Mouse (Mus musculus): ENCODE measurements around the gene 4931409K22Rik. TPM values are rescaled to one million over a fixed set of nuclear protein-coding genes. Genes with fewer than 3 reads are reported as not detected.

The 4931409K22Rik gene
- polyA plus RNA-seq, 1 experiment from 2014 or later = 0.08 TPM

GRCm38 (mm10) chr5:24601071-24601835, 44.6 kb upstream of the 4931409K22Rik start:
- Histone ChIP-seq H3K4me1 (ENCODE audit: control insufficient read depth, insufficient read depth, low read length) (peaks cover 73% of the 10 kb centered on the region), H3K27me3 (ENCODE audit: control insufficient read depth, insufficient read depth, low read depth, low read length) (no peaks in the 10 kb centered on the region), H3K27ac (ENCODE audit: low read length) (peak overlapping the region; percentile 100), H3K9ac (ENCODE audit: low read depth, low read length) (peak overlapping the region; percentile 92), H3K9me3 (replicated peaks; ENCODE audit: control insufficient read depth, low read length, poor library complexity, severe bottlenecking) (no peaks in the 10 kb centered on the region), H3K4me3 (ENCODE audit: low read depth, low read length) (peak overlapping the region; percentile 70), H3K36me3 (ENCODE audit: control insufficient read depth, insufficient read depth, low read length) (no peaks in the 10 kb centered on the region), H3K4me2 (ENCODE audit: low read length) (peak overlapping the region; percentile 97)
- ATAC-seq = no peak
- WGBS = 1% methylated on average over 28 of the region's 33 CpGs

- peak overlapping the region; percentile 12; the same call in 1 of the 2 replicates for H3K4me3 ChIP-seq (ENCODE audit: low read depth, low read length)
- H3K27ac ChIP-seq (ENCODE audit: low read length) = peak overlapping the region; percentile 100; the same call in 1 of the 2 replicates
- no peak for ATAC-seq
- H3K36me3 ChIP-seq (ENCODE audit: control insufficient read depth, insufficient read depth, low read length) = no peaks in the 10 kb centered on the region; the same call in 1 of the 2 replicates
- no peaks in the 10 kb centered on the region for H3K27me3 ChIP-seq (ENCODE audit: control insufficient read depth, insufficient read depth, low read depth, low read length)
- H3K9ac ChIP-seq (ENCODE audit: low read depth, low read length) = peak overlapping the region; percentile 92
- no peaks in the 10 kb centered on the region for H3K9me3 ChIP-seq (replicated peaks; ENCODE audit: control insufficient read depth, low read length, poor library complexity, severe bottlenecking)
- H3K4me2 ChIP-seq (ENCODE audit: low read length) = peak overlapping the region; percentile 97
- 66% methylated on average over 2 of the region's 2 CpGs for WGBS
- peaks cover 73% of the 10 kb centered on the region for H3K4me1 ChIP-seq (ENCODE audit: control insufficient read depth, insufficient read depth, low read length)
Observed at GRCm38 (mm10) chr5:24600236-24600635, 43.6 kb upstream of the 4931409K22Rik start.

- Histone ChIP-seq H3K27ac (ENCODE audit: low read length) (peak overlapping the region; percentile 88), H3K4me3 (ENCODE audit: low read depth, low read length) (peak overlapping the region; percentile 67), H3K9ac (ENCODE audit: low read depth, low read length) (peak overlapping the region; percentile 91), H3K4me1 (ENCODE audit: control insufficient read depth, insufficient read depth, low read length) (peaks cover 73% of the 10 kb centered on the region), H3K27me3 (ENCODE audit: control insufficient read depth, insufficient read depth, low read depth, low read length) (no peaks in the 10 kb centered on the region), H3K4me2 (ENCODE audit: low read length) (peak overlapping the region; percentile 90), H3K9me3 (replicated peaks; ENCODE audit: control insufficient read depth, low read length, poor library complexity, severe bottlenecking) (no peaks in the 10 kb centered on the region), H3K36me3 (ENCODE audit: control insufficient read depth, insufficient read depth, low read length) (peaks cover 6% of the 10 kb centered on the region)
- 9% methylated on average over 8 of the region's 8 CpGs for WGBS
- ATAC-seq = no peak
Observed at GRCm38 (mm10) chr5:24599137-24599536, 42.5 kb upstream of the 4931409K22Rik start.

DNA sequence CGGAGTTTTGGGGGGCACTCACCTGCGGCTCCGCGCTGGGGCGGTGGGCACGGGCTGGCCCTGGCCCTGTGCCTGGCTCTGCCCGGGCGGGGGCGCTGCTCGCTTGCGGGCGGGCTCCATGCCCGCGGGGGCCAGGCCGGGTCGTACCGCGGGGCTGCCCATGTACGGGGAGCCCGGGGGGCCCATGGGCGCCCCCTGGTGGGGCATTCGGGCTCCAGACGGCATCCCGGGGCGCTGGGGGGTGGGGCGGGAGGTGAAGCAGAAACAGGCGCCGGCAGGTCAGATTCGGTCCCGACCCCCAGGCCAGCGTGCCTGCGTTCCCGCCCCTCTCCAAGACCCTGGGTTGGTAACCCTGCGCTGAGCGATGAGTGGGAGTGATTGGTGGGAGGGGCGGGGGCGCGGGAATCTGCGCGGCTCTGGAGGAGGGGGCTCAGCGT, 42.0 kb upstream of the 4931409K22Rik start:
- no peaks in the 10 kb centered on the region for H3K27me3 ChIP-seq (ENCODE audit: control insufficient read depth, insufficient read depth, low read depth, low read length)
- under 1% methylated on average over 36 of the region's 41 CpGs for WGBS
- H3K27ac ChIP-seq (ENCODE audit: low read length) = peak overlapping the region; percentile 88
- H3K4me1 ChIP-seq (ENCODE audit: control insufficient read depth, insufficient read depth, low read length) = peaks cover 67% of the 10 kb centered on the region
- no peaks in the 10 kb centered on the region for H3K9me3 ChIP-seq (replicated peaks; ENCODE audit: control insufficient read depth, low read length, poor library complexity, severe bottlenecking)
- peak overlapping the region; percentile 91 for H3K9ac ChIP-seq (ENCODE audit: low read depth, low read length)
- peaks cover 9% of the 10 kb centered on the region for H3K36me3 ChIP-seq (ENCODE audit: control insufficient read depth, insufficient read depth, low read length)
- H3K4me2 ChIP-seq (ENCODE audit: low read length) = peak overlapping the region; percentile 90
- H3K4me3 ChIP-seq (ENCODE audit: low read depth, low read length) = peak overlapping the region; percentile 67
- peak; percentile 36 for ATAC-seq

DNA sequence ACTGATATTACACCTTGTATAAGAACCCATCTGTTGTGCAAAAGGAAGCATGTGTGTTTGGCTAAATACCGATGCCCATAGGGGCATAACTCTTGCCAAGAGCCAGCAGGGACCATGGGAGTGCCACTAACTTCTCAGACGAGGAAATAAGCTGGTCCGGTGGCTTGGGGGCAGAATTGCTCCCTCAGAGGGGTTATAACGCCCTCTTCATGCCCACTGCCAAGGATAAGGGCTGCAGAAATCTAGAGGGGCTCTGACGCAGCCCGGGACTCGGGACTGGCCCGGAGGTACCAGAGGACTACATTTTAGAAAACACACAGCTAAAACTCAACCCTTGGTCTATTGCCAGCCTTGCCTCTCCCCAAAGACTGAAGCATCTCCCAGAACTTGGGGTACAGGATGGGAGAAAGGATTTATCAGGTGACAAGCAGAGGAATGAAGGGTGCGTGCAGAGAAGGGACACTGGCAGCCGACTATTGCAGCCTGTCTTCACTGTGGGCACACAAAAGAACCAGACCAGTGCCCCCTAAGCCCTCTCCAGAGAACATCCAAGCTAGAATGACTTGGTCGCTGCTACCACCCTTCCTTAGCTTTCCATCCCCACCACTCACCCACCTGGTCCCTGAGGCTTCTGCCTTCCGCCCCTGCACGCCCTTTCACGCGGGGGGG, 41.4 kb upstream of the 4931409K22Rik start:
- H3K4me1 ChIP-seq (ENCODE audit: control insufficient read depth, insufficient read depth, low read length) = peaks cover 63% of the 10 kb centered on the region
- no peaks in the 10 kb centered on the region for H3K27me3 ChIP-seq (ENCODE audit: control insufficient read depth, insufficient read depth, low read depth, low read length)
- no peaks in the 10 kb centered on the region for H3K9me3 ChIP-seq (replicated peaks; ENCODE audit: control insufficient read depth, low read length, poor library complexity, severe bottlenecking)
- peak overlapping the region; percentile 88 for H3K27ac ChIP-seq (ENCODE audit: low read length)
- peak overlapping the region; percentile 91 for H3K9ac ChIP-seq (ENCODE audit: low read depth, low read length)
- WGBS = 15% methylated on average over 15 of the region's 15 CpGs
- no peak for ATAC-seq
- peak overlapping the region; percentile 90 for H3K4me2 ChIP-seq (ENCODE audit: low read length)
- peak overlapping the region; percentile 67 for H3K4me3 ChIP-seq (ENCODE audit: low read depth, low read length)
- H3K36me3 ChIP-seq (ENCODE audit: control insufficient read depth, insufficient read depth, low read length) = peaks cover 15% of the 10 kb centered on the region

GRCm38 (mm10) chr5:24597221-24597728, 40.7 kb upstream of the 4931409K22Rik start:
- WGBS = 37% methylated on average over 2 of the region's 2 CpGs
- Histone ChIP-seq H3K4me3 (ENCODE audit: low read depth, low read length) (peak overlapping the region; percentile 30), H3K4me2 (ENCODE audit: low read length) (peak overlapping the region; percentile 50), H3K9ac (ENCODE audit: low read depth, low read length) (peak overlapping the region; percentile 65), H3K27ac (ENCODE audit: low read length) (peak overlapping the region; percentile 92), H3K4me1 (ENCODE audit: control insufficient read depth, insufficient read depth, low read length) (peaks cover 55% of the 10 kb centered on the region), H3K9me3 (replicated peaks; ENCODE audit: control insufficient read depth, low read length, poor library complexity, severe bottlenecking) (no peaks in the 10 kb centered on the region), H3K27me3 (ENCODE audit: control insufficient read depth, insufficient read depth, low read depth, low read length) (no peaks in the 10 kb centered on the region), H3K36me3 (ENCODE audit: control insufficient read depth, insufficient read depth, low read length) (peaks cover 20% of the 10 kb centered on the region)
- ATAC-seq = peak; percentile 29; the same call in 1 of the 2 replicates

GRCm38 (mm10) chr5:24596519-24597171, 40.0 kb upstream of the 4931409K22Rik start:
- Histone ChIP-seq H3K36me3 (ENCODE audit: control insufficient read depth, insufficient read depth, low read length) (peaks cover 26% of the 10 kb centered on the region), H3K9ac (ENCODE audit: low read depth, low read length) (peak overlapping the region; percentile 65), H3K4me2 (ENCODE audit: low read length) (peak overlapping the region; percentile 50), H3K27me3 (ENCODE audit: control insufficient read depth, insufficient read depth, low read depth, low read length) (no peaks in the 10 kb centered on the region), H3K27ac (ENCODE audit: low read length) (peak overlapping the region; percentile 92), H3K4me1 (ENCODE audit: control insufficient read depth, insufficient read depth, low read length) (peaks cover 53% of the 10 kb centered on the region), H3K9me3 (replicated peaks; ENCODE audit: control insufficient read depth, low read length, poor library complexity, severe bottlenecking) (no peaks in the 10 kb centered on the region), H3K4me3 (ENCODE audit: low read depth, low read length) (peak overlapping the region; percentile 30)
- WGBS = 2% methylated on average over 11 of the region's 11 CpGs
- ATAC-seq = peak; percentile 44

GRCm38 (mm10) chr5:24595786-24596380, 39.3 kb upstream of the 4931409K22Rik start:
- H3K27me3 ChIP-seq (ENCODE audit: control insufficient read depth, insufficient read depth, low read depth, low read length) = no peaks in the 10 kb centered on the region
- peaks cover 50% of the 10 kb centered on the region for H3K4me1 ChIP-seq (ENCODE audit: control insufficient read depth, insufficient read depth, low read length)
- peak overlapping the region; percentile 65 for H3K9ac ChIP-seq (ENCODE audit: low read depth, low read length)
- 35% methylated on average over 14 of the region's 14 CpGs for WGBS
- H3K9me3 ChIP-seq (replicated peaks; ENCODE audit: control insufficient read depth, low read length, poor library complexity, severe bottlenecking) = no peaks in the 10 kb centered on the region
- H3K27ac ChIP-seq (ENCODE audit: low read length) = peak overlapping the region; percentile 92
- H3K4me3 ChIP-seq (ENCODE audit: low read depth, low read length) = peak overlapping the region; percentile 30; the same call in 1 of the 2 replicates
- H3K4me2 ChIP-seq (ENCODE audit: low read length) = peak overlapping the region; percentile 50
- ATAC-seq = 0 out of 2 replicates have a peak, but pooled peaks have one; percentile 2
- H3K36me3 ChIP-seq (ENCODE audit: control insufficient read depth, insufficient read depth, low read length) = peaks cover 32% of the 10 kb centered on the region
